Mouse (Mus musculus): ENCODE results near the gene Nsun2. TPM values are rescaled to one million over a fixed set of nuclear protein-coding genes. Genes with fewer than 3 reads are reported as not detected.
"Not testable (repeated sequence)": the region's sequence is repeated elsewhere in the genome, so short reads cannot be mapped to it uniquely, and the experiment has no call there.

Gene Nsun2
- polyA plus RNA-seq, 1 experiment from 2014 or later: 126 TPM

GRCm38 (mm10) chr13:69549980-69550379 lies 16.4 kb downstream of the Nsun2 start:
- DNase-seq (ENCODE audit: low spot score): no peak

GRCm38 (mm10) chr13:69550831-69551230 lies 17.3 kb downstream of the Nsun2 start:
- DNase-seq (ENCODE audit: low spot score): no peak

GRCm38 (mm10) chr13:69553024-69553423 lies 19.5 kb downstream of the Nsun2 start:
- DNase-seq (ENCODE audit: low spot score): peak; percentile 51

GRCm38 (mm10) chr13:69554255-69554654 lies 20.7 kb downstream of the Nsun2 start:
- no peak for DNase-seq (ENCODE audit: low spot score)

GRCm38 (mm10) chr13:69555045-69555444 lies 21.5 kb downstream of the Nsun2 start:
- no peak for DNase-seq (ENCODE audit: low spot score)

- DNase-seq (ENCODE audit: low spot score): no peak
Measured at GRCm38 (mm10) chr13:69555957-69556482, 22.5 kb downstream of the Nsun2 start.

GRCm38 (mm10) chr13:69556728-69557127 lies 23.2 kb downstream of the Nsun2 start:
- no peak for DNase-seq (ENCODE audit: low spot score)

GRCm38 (mm10) chr13:69558098-69558660 lies 24.6 kb downstream of the Nsun2 start:
- no peak for DNase-seq (ENCODE audit: low spot score)

GRCm38 (mm10) chr13:69559291-69559961 lies 25.9 kb downstream of the Nsun2 start:
- no peak for DNase-seq (ENCODE audit: low spot score)

- DNase-seq (ENCODE audit: low spot score): no peak
Measured at GRCm38 (mm10) chr13:69562004-69562403, 28.5 kb downstream of the Nsun2 start.

- DNase-seq (ENCODE audit: low spot score): no peak
Measured at GRCm38 (mm10) chr13:69562654-69563574, 29.4 kb downstream of the Nsun2 start.

GRCm38 (mm10) chr13:69563905-69564304 lies 30.4 kb downstream of the Nsun2 start:
- no peak for DNase-seq (ENCODE audit: low spot score)

- DNase-seq (ENCODE audit: low spot score): no peak
Measured at GRCm38 (mm10) chr13:69564573-69564972, 31.0 kb downstream of the Nsun2 start.

- not testable (repeated sequence) for DNase-seq (ENCODE audit: low spot score)
Measured at GRCm38 (mm10) chr13:69565401-69565800, 31.9 kb downstream of the Nsun2 start.

GRCm38 (mm10) chr13:69569201-69569600 lies 35.7 kb downstream of the Nsun2 start:
- no peak for DNase-seq (ENCODE audit: low spot score)

GRCm38 (mm10) chr13:69572594-69572993 lies 39.0 kb downstream of the Nsun2 start:
- DNase-seq (ENCODE audit: low spot score): no peak

- DNase-seq (ENCODE audit: low spot score): no peak
Measured at GRCm38 (mm10) chr13:69576676-69577075, 43.1 kb downstream of the Nsun2 start.

- DNase-seq (ENCODE audit: low spot score): no peak
Measured at GRCm38 (mm10) chr13:69577181-69577834, 43.8 kb downstream of the Nsun2 start.

GRCm38 (mm10) chr13:69582411-69582810 lies 48.9 kb downstream of the Nsun2 start:
- DNase-seq (ENCODE audit: low spot score): no peak

- DNase-seq (ENCODE audit: low spot score): no peak
Measured at GRCm38 (mm10) chr13:69583591-69583990, 50.0 kb downstream of the Nsun2 start.

- no peak for DNase-seq (ENCODE audit: low spot score)
Measured at GRCm38 (mm10) chr13:69585828-69586227, 52.3 kb downstream of the Nsun2 start.
